23 mouse cellular contexts compared by ENCODE assay signal in the genomic region with DNA sequence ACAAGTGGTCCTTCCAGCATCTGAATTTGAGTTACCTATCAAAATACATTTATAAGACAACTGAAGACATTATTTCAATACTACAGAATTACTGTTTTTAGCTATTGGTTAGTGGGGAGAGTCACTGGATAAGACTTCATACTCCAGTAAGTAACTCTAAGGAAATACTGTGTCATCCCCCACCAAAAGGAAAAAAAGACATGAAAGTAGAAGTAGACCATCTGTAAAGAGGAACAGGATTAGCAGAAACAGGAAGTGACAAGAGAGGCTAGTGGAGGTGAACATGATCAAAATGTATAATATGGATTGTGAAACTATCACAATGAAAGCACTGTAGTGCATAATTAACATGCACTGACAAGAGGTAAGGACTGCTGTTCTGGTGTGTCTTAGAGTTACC. TPM values are rescaled to one million over a fixed set of nuclear protein-coding genes. Genes with fewer than 3 reads are reported as not detected.
DNase-seq lines count a peak whose midpoint lies in the region; ATAC-seq and TF ChIP-seq lines count a peak whose summit lies in the region.
"Had no signal": no experiment of that assay in that cellular context is flagged by ENCODE, and none has a peak within 500 bp of the region (broad histone marks: within the 10 kb centered on the region; RNA-seq: fewer than 3 reads in every experiment).

No protein-coding gene starts in this region.

- no peaks in the 10 kb centered on the region for H3K4me1 ChIP-seq in liver, adult 2 months (ENCODE audit: control insufficient read depth, insufficient read depth, low read length)
- no peaks in the 10 kb centered on the region for H3K4me1 ChIP-seq in liver, embryonic 12.5 days
- no peaks in the 10 kb centered on the region for H3K4me1 ChIP-seq in stomach, postnatal 0 days (replicated peaks; ENCODE audit: control insufficient read depth, insufficient read depth)
- H3K4me1 ChIP-seq: embryonic facial prominence, embryonic 10.5 days; forebrain, embryonic 12.5 days; heart, embryonic 10.5 days; hindbrain, embryonic 13.5 days; midbrain, embryonic 10.5 days had no signal

- TF ChIP-seq EP300 in stomach, postnatal 0 days (optimal IDR thresholded peaks at IDR 0.05): no peak

- TF ChIP-seq CTCF in liver, adult 2 months (IDR thresholded peaks at IDR 0.05; ENCODE audit: low read depth, low read length): no peak
- TF ChIP-seq CTCF in stomach, postnatal 0 days (IDR thresholded peaks at IDR 0.05; ENCODE audit: low read depth): no peak

- peak; percentile 20 for DNase-seq in liver, adult 2 months (ENCODE audit: extremely low read depth, low read depth, low spot score)
- peak; percentile 59 for DNase-seq in A20 (ENCODE audit: low read depth, low spot score)
- DNase-seq in c-Kit-positive CD71-negative TER-119-negative erythroid progenitor cells, embryonic 14.5 days (ENCODE audit: low read depth): peak; percentile 23
- DNase-seq in gastrocnemius, postnatal 36 days: no peak
- no peak for DNase-seq in stomach, postnatal 0 days (ENCODE audit: low spot score)
- DNase-seq: adrenal gland, postnatal 10 days; cerebellum, adult 11-12 months; cerebellum, postnatal 25 days; gastrocnemius, postnatal 10 days; heart, postnatal 10 days; kidney, adult 8-10 months; kidney, postnatal 25 days; right cerebral cortex, adult 18-20 months had no signal

- intact Hi-C loops in gastrocnemius, postnatal 36 days (cut with DNase I): no loop called here

- no peak for ATAC-seq in liver, embryonic 12.5 days
- peak; percentile 92 for ATAC-seq in megakaryocyte progenitor cell, adult 5-6 weeks (replicated peaks; ENCODE audit: poor library complexity)
- ATAC-seq in stomach, postnatal 0 days (ENCODE audit: low FRiP score, low TSS enrichment): no peak
- no peak for ATAC-seq in inflammation-experienced regulatory T-cells, adult 6 months
- ATAC-seq: Patski had no signal

- H3K9ac ChIP-seq in liver, adult 2 months (ENCODE audit: low read depth, low read length): no peak overlapping the region
- H3K9ac ChIP-seq in liver, embryonic 12.5 days: no peak overlapping the region
- H3K9ac ChIP-seq in stomach, postnatal 0 days (ENCODE audit: low read length): no peak overlapping the region
- H3K9ac ChIP-seq: forebrain, embryonic 12.5 days; hindbrain, embryonic 13.5 days; liver, embryonic 14.5 days had no signal

- H3K9me3 ChIP-seq in liver, embryonic 12.5 days (replicated peaks): no peaks in the 10 kb centered on the region
- no peaks in the 10 kb centered on the region for H3K9me3 ChIP-seq in stomach, postnatal 0 days (ENCODE audit: control insufficient read depth, low read length)
- H3K9me3 ChIP-seq: embryonic facial prominence, embryonic 10.5 days; forebrain, embryonic 12.5 days; heart, embryonic 10.5 days; hindbrain, embryonic 13.5 days; midbrain, embryonic 10.5 days had no signal

- H3K4me3 ChIP-seq in liver, adult 2 months (ENCODE audit: insufficient read depth, low read depth, low read length): no peak overlapping the region
- no peak overlapping the region for H3K4me3 ChIP-seq in liver, embryonic 12.5 days
- H3K4me3 ChIP-seq in stomach, postnatal 0 days (ENCODE audit: low read depth, low read length): no peak overlapping the region
- H3K4me3 ChIP-seq: embryonic facial prominence, embryonic 10.5 days; forebrain, embryonic 12.5 days; heart, embryonic 10.5 days; hindbrain, embryonic 13.5 days; midbrain, embryonic 10.5 days had no signal

- H3K4me2 ChIP-seq in liver, embryonic 12.5 days: no peak overlapping the region
- no peak overlapping the region for H3K4me2 ChIP-seq in stomach, postnatal 0 days (replicated peaks; ENCODE audit: low read depth)
- H3K4me2 ChIP-seq: forebrain, embryonic 12.5 days; hindbrain, embryonic 13.5 days had no signal

- no peaks in the 10 kb centered on the region for H3K27me3 ChIP-seq in liver, adult 2 months (ENCODE audit: control insufficient read depth, insufficient read depth, low read length)
- H3K27me3 ChIP-seq in liver, embryonic 12.5 days (replicated peaks): no peaks in the 10 kb centered on the region
- H3K27me3 ChIP-seq in stomach, postnatal 0 days (ENCODE audit: control insufficient read depth, insufficient read depth, low read length): no peaks in the 10 kb centered on the region
- H3K27me3 ChIP-seq: forebrain, embryonic 12.5 days; hindbrain, embryonic 13.5 days; Patski had no signal

- no peak overlapping the region for H3K27ac ChIP-seq in liver, adult 2 months (replicated peaks; ENCODE audit: insufficient read depth, low read depth, low read length)
- no peak overlapping the region for H3K27ac ChIP-seq in liver, embryonic 12.5 days
- H3K27ac ChIP-seq in stomach, postnatal 0 days (replicated peaks): no peak overlapping the region
- H3K27ac ChIP-seq: embryonic facial prominence, embryonic 10.5 days; forebrain, embryonic 12.5 days; heart, embryonic 10.5 days; hindbrain, embryonic 13.5 days; liver, embryonic 14.5 days; midbrain, embryonic 10.5 days had no signal

- peaks cover 30% of the 10 kb centered on the region for H3K36me3 ChIP-seq in liver, adult 2 months (ENCODE audit: control insufficient read depth, insufficient read depth, low read length)
- peaks cover 30% of the 10 kb centered on the region for H3K36me3 ChIP-seq in liver, embryonic 12.5 days
- H3K36me3 ChIP-seq in stomach, postnatal 0 days (ENCODE audit: control insufficient read depth, insufficient read depth, low read length): peaks cover 6% of the 10 kb centered on the region

- 0 out of 2 replicates have a peak, but pooled peaks cover 2% of the 10 kb centered on the region for H3K79me2 ChIP-seq in liver, adult 2 months (ENCODE audit: control insufficient read depth, insufficient read depth, low read length)

- TF ChIP-seq POLR2A in liver, adult 2 months (IDR thresholded peaks at IDR 0.05; ENCODE audit: extremely low read depth, insufficient read depth, low read length): no peak

RNA-seq across cellular contexts. Expression of gene Tbc1d23, which starts 15.3 kb away (rescaled TPM):
- 17.7 and 18.7 TPM in 2 replicates for total RNA-seq in liver, adult 2 months (2014; rRNA removed)
- polyA plus RNA-seq in liver, adult 2 months (2012; rRNA removed): 3.2 and 4.0 TPM in 2 replicates
- polyA plus RNA-seq in liver, embryonic 12.5 days (2016; fragmentation: Nextera tagmentation; extraction: Ambion mirVana): 7.5 and 8.2 TPM in 2 replicates
- 36.9 and 40.2 TPM in 2 replicates for total RNA-seq in megakaryocyte progenitor cell, adult 5-6 weeks (2015)
- 46.5 and 53.8 TPM in 2 replicates for total RNA-seq in megakaryocyte progenitor cell, adult 5-6 weeks (2017)
- 10 to 100 TPM; 16.4 to 17.6 TPM for total RNA-seq in gastrocnemius, postnatal 36 days (2021)
- 16.9 and 17.1 TPM in 2 replicates for polyA plus RNA-seq in stomach, postnatal 0 days (2015; fragmentation: Nextera tagmentation; extraction: Ambion mirVana)
- 10 to 100 TPM; 19.6 to 46.0 (median 28.1) TPM for polyA plus RNA-seq in inflammation-experienced regulatory T-cells, adult 6 months (2017; shearing (Covaris generic))

RNA-seq across cellular contexts. Expression of gene Nit2, which starts 48.8 kb away (rescaled TPM):
- total RNA-seq in liver, adult 2 months (2014; rRNA removed): 260 and 288 TPM in 2 replicates
- 172 and 195 TPM in 2 replicates for polyA plus RNA-seq in liver, adult 2 months (2012; rRNA removed)
- 42.5 and 42.6 TPM in 2 replicates for polyA plus RNA-seq in liver, embryonic 12.5 days (2016; fragmentation: Nextera tagmentation; extraction: Ambion mirVana)
- 35.2 and 40.7 TPM in 2 replicates for total RNA-seq in megakaryocyte progenitor cell, adult 5-6 weeks (2015)
- 30.9 and 38.1 TPM in 2 replicates for total RNA-seq in megakaryocyte progenitor cell, adult 5-6 weeks (2017)
- 10 to 100 TPM; 24.1 to 25.1 TPM for total RNA-seq in gastrocnemius, postnatal 36 days (2021)
- 40.2 and 41.3 TPM in 2 replicates for polyA plus RNA-seq in stomach, postnatal 0 days (2015; fragmentation: Nextera tagmentation; extraction: Ambion mirVana)
- polyA plus RNA-seq in inflammation-experienced regulatory T-cells, adult 6 months (2017; shearing (Covaris generic)): 10 to 100 TPM; 28.0 to 37.5 (median 37.5) TPM

Comparison
In these comparisons a context has a peak if more than half of its experiments do, and no peak if none do; other contexts are left out.
1. DNase-seq: peak in liver, adult 2 months (single experiment), A20 (single experiment) and c-Kit-positive CD71-negative TER-119-negative erythroid progenitor cells, embryonic 14.5 days (single experiment); none in gastrocnemius, postnatal 36 days (0 of 2) and stomach, postnatal 0 days (single experiment).